Mouse (Mus musculus) brain, adult 2 months (tissue): ENCODE measurements around the gene Gm21732.
"Not testable (repeated sequence)": the region's sequence is repeated elsewhere in the genome, so short reads cannot be mapped to it uniquely, and the experiment has no call there.

Experiments
- DNase-seq: peaks from one replicate; pipeline ENCODE4 v3.0.0; 2011; ENCODE audit warnings: low read depth, low spot score

Gene Gm21732

GRCm38 (mm10) chrY:38575591-38575990 is at the start of gene Gm21732:
TSS of gene Gm21732 (minus strand) at chrY:38575691.
- not testable (repeated sequence) for DNase-seq
